Mouse (Mus musculus) intestine, postnatal 0 days (tissue): ENCODE data around the gene Slc25a30. TPM values are rescaled to one million over a fixed set of nuclear protein-coding genes. Genes with fewer than 3 reads are reported as not detected.
"Not testable (repeated sequence)": the region's sequence is repeated elsewhere in the genome, so short reads cannot be mapped to it uniquely, and the experiment has no call there.

Source experiments
- ATAC-seq: fragments of 200-750 bp; cut with Nextera tagmentation; 2 replicates; pipeline ENCODE4 v1.8.0; 2017; ENCODE audit warnings: mild to moderate bottlenecking, moderate TSS enrichment, moderate library complexity
- H3K27ac ChIP-seq: fragments of 300-500 bp; sonication (generic); 2 replicates; pipeline ENCODE4 v1.5.1; 2014; ENCODE audit warnings: mild to moderate bottlenecking, low read depth, low read length, moderate library complexity
- H3K27me3 ChIP-seq: fragments of 300-500 bp; sonication (generic); replicated peaks from 2 replicates; pipeline ENCODE4 v1.6.1; 2014; ENCODE audit warnings: low read length, mixed read lengths; ENCODE audit not compliant: control insufficient read depth, insufficient read depth
- H3K36me3 ChIP-seq: fragments of 300-500 bp; sonication (generic); 2 replicates; pipeline ENCODE4 v1.6.1; 2014; ENCODE audit warnings: mild to moderate bottlenecking, moderate library complexity; ENCODE audit not compliant: control insufficient read depth, insufficient read depth
- H3K4me1 ChIP-seq: fragments of 300-500 bp; sonication (generic); replicated peaks from 2 replicates; pipeline ENCODE4 v1.6.1; 2014; ENCODE audit warnings: antibody characterized with exemption, low read length, mixed read lengths; ENCODE audit not compliant: control insufficient read depth, insufficient read depth
- H3K4me2 ChIP-seq: fragments of 300-500 bp; sonication (generic); replicated peaks from 2 replicates; pipeline ENCODE4 v1.6.1; 2014; ENCODE audit warnings: low read depth, mild to moderate bottlenecking, moderate library complexity
- H3K4me3 ChIP-seq: fragments of 300-500 bp; sonication (generic); 2 replicates; pipeline ENCODE4 v1.5.1; 2014; ENCODE audit warnings: low read depth, low read length
- H3K9ac ChIP-seq: fragments of 300-500 bp; sonication (generic); 2 replicates; pipeline ENCODE4 v1.6.1; 2014; ENCODE audit warnings: mild to moderate bottlenecking, low read depth, low read length
- H3K9me3 ChIP-seq: fragments of 300-500 bp; sonication (generic); 2 replicates; pipeline ENCODE4 v1.6.1; 2016; ENCODE audit warnings: mixed run types; ENCODE audit not compliant: control insufficient read depth
- CTCF ChIP-seq: sonication (generic); IDR thresholded peaks from 2 replicates; pipeline ENCODE4 v1.5.1; 2016; ENCODE audit warnings: low read depth, mild to moderate bottlenecking, control low read depth, antibody characterized with exemption, moderate library complexity
- WGBS: fragments of 180-500 bp; shearing (Covaris S2); extraction: QIAGEN DNeasy Blood & Tissue Kit; methylation state at CpG from one replicate; pipeline ENCODE4 v1.1.7; 2014; 5-methylcytosine and 5-hydroxymethylcytosine counted together
- polyA plus RNA-seq: library from polyadenylated mRNA; unstranded; fragments of >200 nt; fragmentation: Nextera tagmentation; extraction: Ambion mirVana; gene quantifications from 2 replicates; pipeline ENCODE4 v1.2.1, GENCODE M21; 2015

Slc25a30 gene
- polyA plus RNA-seq, 1 experiment from 2014 or later = 2.5 TPM

GRCm38 (mm10) chr14:75832982-75833381, 46.1 kb upstream of the Slc25a30 start:
- 14% methylated on average over 4 of the region's 4 CpGs for WGBS
- no peak overlapping the region for H3K9ac ChIP-seq
- peaks cover 5% of the 10 kb centered on the region; the same call in 1 of the 2 replicates for H3K4me1 ChIP-seq
- peak overlapping the region; percentile 35 for H3K4me3 ChIP-seq
- peak overlapping the region; percentile 97 for H3K4me2 ChIP-seq
- no peaks in the 10 kb centered on the region for H3K27me3 ChIP-seq
- H3K36me3 ChIP-seq = no peaks in the 10 kb centered on the region
- TF ChIP-seq CTCF = no peak
- H3K27ac ChIP-seq = peak overlapping the region; percentile 99
- no peak for ATAC-seq
- no peaks in the 10 kb centered on the region for H3K9me3 ChIP-seq

GRCm38 (mm10) chr14:75832031-75832430, 45.2 kb upstream of the Slc25a30 start:
- H3K27ac ChIP-seq = peak overlapping the region; percentile 99; the same call in 1 of the 2 replicates

GRCm38 (mm10) chr14:75829817-75830216, 43.0 kb upstream of the Slc25a30 start:
- not testable (repeated sequence) for H3K9ac ChIP-seq, H3K4me1 ChIP-seq, H3K27me3 ChIP-seq, H3K36me3 ChIP-seq, H3K27ac ChIP-seq, H3K4me3 ChIP-seq, H3K9me3 ChIP-seq, H3K4me2 ChIP-seq, ATAC-seq
- WGBS = 68% methylated on average over 14 of the region's 14 CpGs

More at GRCm38 (mm10) chr14:75832031-75832430, 45.2 kb upstream of the Slc25a30 start:
- H3K4me1 ChIP-seq = peaks cover 2% of the 10 kb centered on the region; the same call in 1 of the 2 replicates
- 41% methylated on average over 2 of the region's 2 CpGs for WGBS
- H3K9ac ChIP-seq = no peak overlapping the region
- H3K9me3 ChIP-seq = no peaks in the 10 kb centered on the region
- TF ChIP-seq CTCF = no peak
- H3K36me3 ChIP-seq = no peaks in the 10 kb centered on the region
- no peak overlapping the region for H3K4me3 ChIP-seq
- peak; percentile 69 for ATAC-seq
- H3K27me3 ChIP-seq = no peaks in the 10 kb centered on the region
- H3K4me2 ChIP-seq = no peak overlapping the region

GRCm38 (mm10) chr14:75828866-75829806, 42.3 kb upstream of the Slc25a30 start:
- no peaks in the 10 kb centered on the region for H3K27me3 ChIP-seq
- H3K27ac ChIP-seq = no peak overlapping the region
- no peaks in the 10 kb centered on the region; the same call in 1 of the 2 replicates for H3K4me1 ChIP-seq
- no peaks in the 10 kb centered on the region for H3K9me3 ChIP-seq
- peak overlapping the region; percentile 55 for H3K4me2 ChIP-seq
- peak; percentile 93 for TF ChIP-seq CTCF
- peak overlapping the region; percentile 17 for H3K4me3 ChIP-seq
- no peaks in the 10 kb centered on the region for H3K36me3 ChIP-seq
- 7% methylated on average over 32 of the region's 32 CpGs for WGBS
- no peak overlapping the region for H3K9ac ChIP-seq
- no peak for ATAC-seq

- no peaks in the 10 kb centered on the region for H3K27me3 ChIP-seq
- no peak for ATAC-seq
- H3K4me1 ChIP-seq = no peaks in the 10 kb centered on the region
- no peak overlapping the region for H3K4me3 ChIP-seq
- no peak overlapping the region for H3K27ac ChIP-seq
- TF ChIP-seq CTCF = no peak
- no peaks in the 10 kb centered on the region for H3K36me3 ChIP-seq
- no peaks in the 10 kb centered on the region for H3K9me3 ChIP-seq
- H3K4me2 ChIP-seq = no peak overlapping the region
- H3K9ac ChIP-seq = no peak overlapping the region
- WGBS = 54% methylated on average over 11 of the region's 11 CpGs
These were observed 41.4 kb upstream of the Slc25a30 start for GRCm38 (mm10) chr14:75828221-75828620.

DNA sequence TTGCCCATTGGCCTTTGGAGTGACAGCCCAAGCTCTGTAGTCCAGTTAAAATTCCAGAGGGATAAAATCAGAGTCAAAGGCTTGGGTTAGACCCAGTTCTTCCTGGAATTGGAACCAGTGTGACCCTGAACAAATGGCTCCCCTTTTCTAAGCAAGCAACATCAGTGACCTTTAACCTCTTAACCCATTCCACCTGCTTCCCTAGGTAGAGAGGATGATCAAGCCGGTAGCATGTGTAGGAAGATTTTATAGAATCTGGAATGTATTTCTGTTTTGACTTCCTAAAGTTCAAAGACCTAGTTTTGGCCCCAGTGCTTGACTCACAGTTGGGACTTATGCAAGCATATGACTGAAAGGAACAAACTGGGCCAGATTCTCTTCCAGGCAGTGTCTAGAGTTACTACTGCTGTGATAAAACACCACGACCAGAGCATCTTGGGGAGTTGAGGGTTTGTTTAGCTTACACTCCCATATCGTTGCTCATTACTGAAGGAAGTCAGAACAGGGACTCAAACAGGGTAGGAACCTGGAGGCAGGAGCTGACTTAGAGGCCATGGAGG, 40.1 kb upstream of the Slc25a30 start:
- no peaks in the 10 kb centered on the region for H3K9me3 ChIP-seq
- no peaks in the 10 kb centered on the region for H3K27me3 ChIP-seq
- 41% methylated on average over 3 of the region's 3 CpGs for WGBS
- no peak overlapping the region for H3K4me3 ChIP-seq
- no peak for ATAC-seq
- no peaks in the 10 kb centered on the region for H3K4me1 ChIP-seq
- TF ChIP-seq CTCF = no peak
- H3K27ac ChIP-seq = no peak overlapping the region
- H3K4me2 ChIP-seq = no peak overlapping the region
- H3K36me3 ChIP-seq = no peaks in the 10 kb centered on the region
- no peak overlapping the region for H3K9ac ChIP-seq
